Mouse (Mus musculus): ENCODE results near the gene Syt13.

DNA sequence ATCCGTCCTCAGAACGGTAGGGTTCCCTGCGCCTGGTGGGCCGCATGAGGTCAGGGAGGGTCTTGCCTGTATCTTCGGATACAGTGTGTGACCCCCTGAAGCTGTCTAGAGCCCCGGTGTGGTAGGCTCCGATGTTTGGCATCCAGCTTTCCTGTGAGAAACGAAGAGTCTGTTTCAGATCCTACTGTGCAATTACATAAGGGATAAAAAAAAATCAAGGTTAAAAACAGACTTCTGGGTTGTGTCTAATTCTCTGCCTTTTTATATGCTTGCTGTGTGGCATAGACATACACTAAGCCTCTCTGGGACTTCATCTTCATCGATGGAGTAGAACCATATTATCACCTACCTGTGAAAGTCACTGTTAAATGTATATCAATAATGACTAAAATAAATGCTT is 26.1 kb downstream of the Syt13 start:
- TF ChIP-seq CTCF (conservative IDR thresholded peaks at IDR 0.05 in 1 of 2, IDR thresholded peaks at IDR 0.05 in 1 of 2; ENCODE audit: low read depth in 2 of 2, low read length in 2 of 2) (no peak), POLR2A (IDR thresholded peaks at IDR 0.05; ENCODE audit: low read depth, low read length) (no peak), SIN3A (IDR thresholded peaks at IDR 0.05; ENCODE audit: low read length) (no peak), EP300 (IDR thresholded peaks at IDR 0.05; ENCODE audit: low read length) (no peak), TCF12 (IDR thresholded peaks at IDR 0.05; ENCODE audit: low read depth, low read length) (no peak), MEF2A (IDR thresholded peaks at IDR 0.05; ENCODE audit: borderline replicate concordance, low read depth, low read length) (no peak), GABPA (IDR thresholded peaks at IDR 0.05; ENCODE audit: insufficient replicate concordance, low read depth, low read length) (no peak)

Data from CH12.LX (cell line).